Comparison of ENCODE assay signal across 8 mouse cellular contexts in genomic region chr11:35667428-35667827, GRCm38 (mm10).
DNase-seq lines count a peak whose midpoint lies in the region; ATAC-seq and TF ChIP-seq lines count a peak whose summit lies in the region.

No protein-coding gene starts in this region.

- no peaks in the 10 kb centered on the region for H3K9me3 ChIP-seq in hindbrain, embryonic 10.5 days
- no peaks in the 10 kb centered on the region for H3K9me3 ChIP-seq in hindbrain, embryonic 16.5 days (ENCODE audit: control insufficient read depth, low read length)
- no peaks in the 10 kb centered on the region for H3K9me3 ChIP-seq in CH12.LX (replicated peaks; ENCODE audit: low read length)
- no peaks in the 10 kb centered on the region for H3K9me3 ChIP-seq in lung, embryonic 14.5 days (ENCODE audit: low read depth, low read length)

- H3K27me3 ChIP-seq in hindbrain, embryonic 10.5 days (ENCODE audit: insufficient read depth, poor library complexity, severe bottlenecking) = peaks cover 30% of the 10 kb centered on the region
- H3K27me3 ChIP-seq in hindbrain, embryonic 16.5 days (replicated peaks; ENCODE audit: control insufficient read depth, insufficient read depth, low read length) = peaks cover 5% of the 10 kb centered on the region
- no peaks in the 10 kb centered on the region for H3K27me3 ChIP-seq in CH12.LX (replicated peaks)
- no peaks in the 10 kb centered on the region for H3K27me3 ChIP-seq in lung, embryonic 14.5 days (ENCODE audit: insufficient read depth, low read length)

- no peak overlapping the region for H3K4me3 ChIP-seq in hindbrain, embryonic 10.5 days
- no peak overlapping the region for H3K4me3 ChIP-seq in hindbrain, embryonic 16.5 days (ENCODE audit: low read length)
- H3K4me3 ChIP-seq in CH12.LX (replicated peaks in 1 of 3; ENCODE audit: low read depth in 2 of 3, low read length in 2 of 3, poor library complexity in 1 of 3) = no peak overlapping the region
- no peak overlapping the region for H3K4me3 ChIP-seq in lung, embryonic 14.5 days (ENCODE audit: low read depth, low read length)

- no peak overlapping the region for H3K27ac ChIP-seq in hindbrain, embryonic 10.5 days
- H3K27ac ChIP-seq in hindbrain, embryonic 16.5 days (ENCODE audit: low read depth, low read length) = no peak overlapping the region
- no peak overlapping the region for H3K27ac ChIP-seq in CH12.LX (ENCODE audit: insufficient read depth, low read depth)
- H3K27ac ChIP-seq in lung, embryonic 14.5 days (ENCODE audit: low read depth) = no peak overlapping the region

- dilution Hi-C loops in CH12.LX (cut with MboI; ENCODE audit: extremely low pct_ligation_motif_present, extremely low pct_unique_long_range_greater_than_20kb, low sequenced_read_pairs) = no loop called here

- TF ChIP-seq EP300 in CH12.LX (IDR thresholded peaks at IDR 0.05; ENCODE audit: low read length) = no peak

- in situ Hi-C loops in CH12.LX (cut with MboI; ENCODE audit: low pct_ligation_motif_present, low pct_unique_long_range_greater_than_20kb, low sequenced_read_pairs) = loop anchor here (25.0 kb wide), 1 partner anchor 230 kb away; no protein-coding TSS in a partner anchor

- peak; percentile 39 for DNase-seq in hindbrain, embryonic 10.5 days (ENCODE audit: low spot score)
- peak; percentile 52 for DNase-seq in CH12.LX (ENCODE audit: extremely low read depth)
- peak; percentile 41 for DNase-seq in brain, embryonic 14.5 days (ENCODE audit: low read depth)
- DNase-seq in lung, embryonic 14.5 days = peak; percentile 25
- no peak for DNase-seq in gastrocnemius, postnatal 4 days (ENCODE audit: low spot score in 2 of 2)
- DNase-seq in layer of hippocampus, adult 9-10 months (ENCODE audit: low spot score) = no peak

- 49% methylated on average over 3 of the region's 3 CpGs for WGBS in hindbrain, embryonic 10.5 days
- 53% methylated on average over 3 of the region's 3 CpGs for WGBS in hindbrain, embryonic 16.5 days
- 51% methylated on average over 3 of the region's 3 CpGs for WGBS in lung, embryonic 14.5 days

- H3K9ac ChIP-seq in hindbrain, embryonic 16.5 days (ENCODE audit: low read depth, low read length) = no peak overlapping the region
- H3K9ac ChIP-seq in CH12.LX (ENCODE audit: insufficient read depth, low read depth) = no peak overlapping the region
- H3K9ac ChIP-seq in lung, embryonic 14.5 days = no peak overlapping the region

- no peak for TF ChIP-seq POLR2A in CH12.LX (IDR thresholded peaks at IDR 0.05; ENCODE audit: low read depth, low read length)
- TF ChIP-seq POLR2A in brain, embryonic 14.5 days (IDR thresholded peaks at IDR 0.05; ENCODE audit: borderline replicate concordance, extremely low read depth, insufficient read depth, insufficient read length, poor library complexity, severe bottlenecking) = no peak

- H3K4me2 ChIP-seq in hindbrain, embryonic 16.5 days (ENCODE audit: low read length) = no peak overlapping the region
- H3K4me2 ChIP-seq in CH12.LX (ENCODE audit: insufficient read depth, low read depth, poor library complexity, severe bottlenecking) = no peak overlapping the region
- no peak overlapping the region for H3K4me2 ChIP-seq in lung, embryonic 14.5 days

- no peak for ATAC-seq in hindbrain, embryonic 16.5 days
- no peak for ATAC-seq in lung, embryonic 14.5 days (ENCODE audit: insufficient read depth)
- ATAC-seq in erythroid progenitor cell, adult 5-6 weeks (replicated peaks; ENCODE audit: low FRiP score, poor library complexity, severe bottlenecking) = no peak

- H3K79me2 ChIP-seq in CH12.LX (replicated peaks; ENCODE audit: control insufficient read depth, extremely low read depth, insufficient read depth, poor library complexity, severe bottlenecking) = no peaks in the 10 kb centered on the region

- TF ChIP-seq CTCF in CH12.LX (conservative IDR thresholded peaks at IDR 0.05 in 1 of 2, IDR thresholded peaks at IDR 0.05 in 1 of 2; ENCODE audit: low read depth in 2 of 2, low read length in 2 of 2) = peak; percentile 12 to 97; a peak in 2 of 4 replicates
- peak; percentile 50 for TF ChIP-seq CTCF in brain, embryonic 14.5 days (IDR thresholded peaks at IDR 0.05; ENCODE audit: borderline replicate concordance, extremely low read depth, insufficient read depth, insufficient read length)
- peak; percentile 77 for TF ChIP-seq CTCF in lung, embryonic 14.5 days (IDR thresholded peaks at IDR 0.05; ENCODE audit: low read depth)

- TF ChIP-seq RAD21 in CH12.LX (IDR thresholded peaks at IDR 0.05; ENCODE audit: low read depth, low read length) = peak; percentile 64

- peaks cover 60% of the 10 kb centered on the region for H3K36me3 ChIP-seq in hindbrain, embryonic 10.5 days
- no peaks in the 10 kb centered on the region for H3K36me3 ChIP-seq in hindbrain, embryonic 16.5 days (ENCODE audit: control insufficient read depth, insufficient read depth, low read length)
- peaks cover 0 to 68% of the 10 kb centered on the region in 2 experiments for H3K36me3 ChIP-seq in CH12.LX (replicated peaks in 1 of 2; ENCODE audit: control insufficient read depth in 1 of 2, insufficient read depth in 1 of 2, low read length in 1 of 2)
- peaks cover 22% of the 10 kb centered on the region; the same call in 1 of the 2 replicates for H3K36me3 ChIP-seq in lung, embryonic 14.5 days (ENCODE audit: insufficient read depth)

- H3K4me1 ChIP-seq in hindbrain, embryonic 10.5 days (replicated peaks) = peaks cover 11% of the 10 kb centered on the region
- H3K4me1 ChIP-seq in hindbrain, embryonic 16.5 days (ENCODE audit: control insufficient read depth, insufficient read depth, low read depth, low read length) = peaks cover 4% of the 10 kb centered on the region; the same call in 1 of the 2 replicates
- peaks cover 0 to 10% of the 10 kb centered on the region in 2 experiments; a peak in 3 of 4 replicates for H3K4me1 ChIP-seq in CH12.LX (ENCODE audit: control insufficient read depth in 1 of 2, insufficient read depth in 2 of 2)
- no peaks in the 10 kb centered on the region for H3K4me1 ChIP-seq in lung, embryonic 14.5 days (ENCODE audit: insufficient read depth)

TF ChIP-seq in CH12.LX, 34 proteins besides CTCF, POLR2A, EP300 and RAD21:
- TF ChIP-seq TBP (conservative IDR thresholded peaks at IDR 0.05; ENCODE audit: low read depth, low read length) = no peak
- peak; percentile 82 for TF ChIP-seq SMC3 (IDR thresholded peaks at IDR 0.05; ENCODE audit: low read depth, low read length)

Comparison
In these comparisons a context has a peak if more than half of its experiments do, and no peak if none do; other contexts are left out.
1. DNase-seq: peak in hindbrain, embryonic 10.5 days (single experiment), CH12.LX (single experiment), brain, embryonic 14.5 days (single experiment) and lung, embryonic 14.5 days (single experiment); none in gastrocnemius, postnatal 4 days (0 of 2) and layer of hippocampus, adult 9-10 months (single experiment).
2. Peak in every context shown above with its lines, with median percentiles within 50 percentile points of each other: CTCF ChIP-seq.